Mouse (Mus musculus): ENCODE measurements at regions not wholly inside any gene's neighbourhood (a gene's known extent, or its start where the extent isn't known, plus 50 kb on each side); places are given as distances from the start of the nearest gene placed in this dataset.
A peak's percentile ranks its signal among the peaks of the same experiment; 100 is the strongest.

GRCm38 (mm10) chr13:45275391-45275790 is 114.2 kb upstream of the Mylip start:
- DNase-seq (ENCODE audit: low read depth, low spot score) = no peak

- no peak for DNase-seq (ENCODE audit: low read depth, low spot score)
These were observed 111.6 kb upstream of the Mylip start for GRCm38 (mm10) chr13:45277842-45278416.

- DNase-seq (ENCODE audit: low read depth, low spot score) = no peak
These were observed 108.4 kb upstream of the Mylip start for GRCm38 (mm10) chr13:45281106-45281505.

DNA sequence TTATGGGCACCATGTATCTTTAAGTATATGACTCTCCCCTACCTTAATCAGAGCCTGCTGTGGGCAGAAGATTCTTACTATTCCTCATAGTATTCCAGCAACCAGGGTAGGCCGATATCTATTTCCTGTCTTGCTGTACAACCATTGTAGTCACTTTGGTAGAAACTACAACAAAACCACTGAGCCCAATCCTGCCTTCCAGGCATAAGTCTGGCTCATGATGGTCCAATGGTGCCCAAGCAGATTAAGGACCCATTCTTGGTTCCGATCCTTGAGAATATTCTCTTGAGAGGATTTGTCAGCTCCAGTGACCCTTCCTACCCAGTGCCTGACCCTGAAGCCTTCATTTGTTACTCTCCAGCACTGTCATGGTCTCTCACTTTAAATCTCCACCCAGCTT is 102.9 kb upstream of the Mylip start:
- DNase-seq (ENCODE audit: low read depth, low spot score) = no peak

GRCm38 (mm10) chr13:45287217-45287616 is 102.3 kb upstream of the Mylip start:
- no peak for DNase-seq (ENCODE audit: low read depth, low spot score)

GRCm38 (mm10) chr13:45289976-45290375 is 99.6 kb upstream of the Mylip start:
- no peak for DNase-seq (ENCODE audit: low read depth, low spot score)

DNA sequence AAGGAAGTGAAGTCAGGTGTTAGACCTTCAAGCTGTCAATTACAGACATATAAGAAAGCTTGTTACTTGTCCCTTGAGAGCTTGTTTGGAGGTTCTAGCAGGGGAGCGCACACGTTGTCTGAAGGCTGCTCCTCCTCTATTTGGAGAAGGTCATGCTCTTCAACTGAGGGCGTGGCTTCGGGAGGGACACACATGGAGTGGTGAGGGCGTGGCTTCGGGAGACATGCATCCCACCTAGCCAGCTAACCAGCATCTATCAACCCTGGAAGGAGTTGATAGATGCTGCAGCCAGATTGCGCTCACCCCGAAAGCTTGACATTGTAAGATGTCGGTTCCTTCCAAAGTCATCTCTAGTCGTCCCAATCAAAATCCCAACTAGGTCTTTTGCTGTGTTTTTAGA is 94.9 kb upstream of the Mylip start:
- no peak for DNase-seq (ENCODE audit: low read depth, low spot score)

DNA sequence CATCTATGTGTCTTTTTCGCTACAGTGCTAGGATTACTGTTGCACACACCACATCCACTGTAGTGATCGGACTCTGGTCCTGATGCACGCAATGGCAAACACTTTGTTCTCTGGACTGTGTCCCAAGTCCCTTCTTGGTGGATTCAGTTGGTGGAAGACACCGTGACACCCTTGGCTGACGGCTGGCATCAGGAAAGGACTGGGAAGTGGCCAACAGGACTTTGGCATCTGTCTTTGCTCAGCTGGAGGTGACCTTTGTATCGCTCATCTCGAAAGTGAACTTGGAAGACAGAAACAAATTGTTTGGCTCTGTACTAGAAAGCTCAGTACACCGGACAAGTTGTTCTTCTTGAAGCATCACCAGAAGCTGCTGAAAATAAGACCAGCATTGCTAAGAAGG is 88.9 kb upstream of the Mylip start:
- no peak for DNase-seq (ENCODE audit: low read depth, low spot score)

DNA sequence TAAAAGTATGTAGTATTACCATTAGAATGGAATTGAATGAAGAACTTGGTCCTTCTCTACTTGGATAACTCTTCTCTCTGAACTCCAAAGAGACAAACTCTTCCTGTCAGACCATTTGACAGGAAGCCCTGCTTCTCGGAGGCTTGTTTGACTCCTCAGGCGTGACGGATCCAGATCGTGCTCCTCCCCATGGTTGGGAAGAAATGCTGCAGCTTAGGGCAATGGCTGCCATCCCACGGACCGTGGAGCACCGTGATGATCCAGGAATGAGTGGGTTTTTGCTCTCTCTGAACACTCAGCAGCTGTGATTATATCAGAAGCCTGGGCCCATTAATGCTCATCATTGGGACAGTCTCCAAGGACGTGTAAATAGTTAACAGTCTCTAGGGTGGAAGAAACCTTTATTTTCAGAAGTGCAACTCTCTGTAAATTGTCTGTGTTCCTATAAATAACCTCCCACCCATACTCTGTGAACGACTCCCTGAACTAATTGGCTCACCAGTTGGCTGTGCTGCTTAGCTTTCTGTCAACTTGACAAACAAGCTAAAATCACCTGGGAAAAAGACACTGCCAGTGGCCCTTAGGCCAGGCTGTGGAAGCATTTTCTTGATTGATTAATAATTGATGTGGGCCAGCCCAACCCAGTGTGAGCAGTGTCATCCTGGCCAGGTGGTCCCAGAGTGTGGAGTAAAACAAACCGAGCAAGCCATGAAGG is 88.2 kb upstream of the Mylip start:
- DNase-seq (ENCODE audit: low read depth, low spot score) = no peak

DNA sequence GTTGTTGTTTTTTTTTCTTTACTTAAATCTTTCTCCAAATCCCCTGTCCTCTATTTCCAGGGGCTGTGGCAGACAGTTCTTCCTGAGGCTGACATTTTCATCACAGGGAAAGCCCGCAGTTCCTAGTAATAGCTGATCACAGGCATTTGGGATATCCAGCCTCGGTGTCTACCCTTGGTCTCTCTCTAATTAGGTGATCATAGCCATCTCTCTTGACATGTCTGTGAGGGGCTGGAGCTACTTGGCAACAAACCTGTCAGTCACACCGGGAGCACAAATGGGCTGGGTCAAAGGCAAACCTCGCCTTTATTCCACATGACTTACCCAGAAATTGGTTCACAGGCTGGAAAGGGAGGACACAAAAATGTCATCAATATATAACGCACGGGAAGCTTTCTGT is 86.7 kb upstream of the Mylip start:
- DNase-seq (ENCODE audit: low read depth, low spot score) = no peak

GRCm38 (mm10) chr13:45306177-45306576 is 83.4 kb upstream of the Mylip start:
- DNase-seq (ENCODE audit: low read depth, low spot score) = peak; percentile 71

- DNase-seq (ENCODE audit: low read depth, low spot score) = no peak
These were observed 82.3 kb upstream of the Mylip start for GRCm38 (mm10) chr13:45307226-45307625.

DNA sequence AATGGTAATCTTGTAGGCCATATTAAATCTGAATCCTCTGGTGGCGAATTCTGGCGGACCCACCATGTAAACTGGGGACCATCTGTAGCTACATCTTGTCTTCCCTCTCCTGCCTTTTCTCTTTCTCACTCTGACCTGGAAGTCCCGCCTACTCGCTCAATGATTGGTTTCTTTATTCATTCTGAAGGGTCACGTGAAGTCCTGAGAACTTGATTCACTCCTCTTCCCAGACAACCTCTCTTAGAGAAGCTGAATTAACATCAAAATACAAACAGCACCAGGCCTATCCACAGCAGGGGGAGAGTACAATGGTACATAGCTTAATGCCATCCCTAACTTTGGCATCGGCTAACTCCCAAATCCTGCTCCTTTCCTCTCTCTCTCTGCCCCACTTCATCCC is 69.9 kb upstream of the Mylip start:
- DNase-seq (ENCODE audit: low read depth, low spot score) = no peak

DNA sequence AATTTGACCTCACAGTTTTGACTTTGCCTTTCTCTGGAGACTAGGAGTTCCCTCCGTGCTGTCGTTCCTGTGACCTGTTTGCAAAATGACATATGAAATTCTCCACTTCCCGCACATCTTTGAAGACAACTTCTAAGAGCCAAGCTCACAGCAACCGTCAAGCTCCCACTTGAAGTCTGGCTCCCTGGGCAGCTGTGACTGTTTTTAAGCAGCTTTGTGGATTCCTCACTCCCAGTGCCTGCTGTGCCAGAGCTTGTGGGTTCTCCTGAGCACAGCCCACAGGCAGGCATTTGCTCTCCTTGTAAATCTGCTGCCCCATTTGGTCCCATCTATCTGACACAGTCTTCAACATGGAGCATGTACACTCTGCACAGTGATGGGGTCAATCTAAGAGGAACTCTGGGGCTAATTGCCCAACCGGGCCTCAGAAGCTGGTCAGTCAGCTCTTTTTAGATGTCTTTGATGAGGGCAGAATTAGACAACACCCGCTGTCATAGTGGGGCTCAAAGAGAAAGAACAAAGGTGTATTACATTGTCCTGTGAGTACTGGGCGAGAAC is 63.7 kb upstream of the Mylip start:
- no peak for DNase-seq (ENCODE audit: low read depth, low spot score)

- no peak for DNase-seq (ENCODE audit: low read depth, low spot score)
These were observed 62.8 kb upstream of the Mylip start for GRCm38 (mm10) chr13:45326751-45327150.

DNA sequence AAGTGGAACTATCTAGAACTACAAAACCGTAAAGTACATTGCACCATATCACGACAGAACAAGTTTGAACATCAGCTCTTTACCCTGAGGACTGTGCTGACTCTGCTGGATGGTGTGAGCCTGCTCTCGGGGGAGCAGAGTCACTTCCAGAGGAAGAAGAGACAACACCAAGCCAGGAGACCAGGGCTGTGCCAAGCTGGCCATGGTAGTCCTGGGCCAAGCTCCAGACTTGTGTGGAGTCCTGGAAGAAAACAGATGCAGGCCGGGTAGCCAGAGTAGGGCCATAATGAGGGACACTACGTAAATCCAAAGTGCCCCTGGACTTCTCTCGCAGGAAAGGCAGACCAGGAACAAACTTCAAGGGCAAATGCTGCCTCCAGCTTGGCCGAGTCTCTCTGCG is 59.0 kb upstream of the Mylip start:
- DNase-seq (ENCODE audit: low read depth, low spot score) = no peak

DNA sequence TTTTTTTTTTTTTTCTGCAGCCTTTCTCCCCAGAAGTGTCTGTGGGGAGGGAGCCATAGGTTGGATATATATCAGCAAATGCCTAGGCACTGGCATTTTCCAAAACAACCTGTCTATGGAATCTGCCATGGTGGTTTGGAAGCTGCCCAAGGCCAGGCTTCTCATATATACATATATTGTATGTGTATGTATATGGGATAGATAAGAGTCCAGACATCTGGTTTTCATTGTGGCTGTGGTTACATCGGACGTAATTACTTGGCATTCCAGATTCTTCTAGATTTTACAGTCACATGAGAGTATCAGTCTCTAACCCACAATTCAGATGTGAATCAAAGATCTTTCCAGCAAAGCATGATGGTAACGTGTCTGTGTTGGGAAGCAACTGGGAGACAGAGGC is 57.5 kb upstream of the Mylip start:
- DNase-seq (ENCODE audit: low read depth, low spot score) = no peak

DNA sequence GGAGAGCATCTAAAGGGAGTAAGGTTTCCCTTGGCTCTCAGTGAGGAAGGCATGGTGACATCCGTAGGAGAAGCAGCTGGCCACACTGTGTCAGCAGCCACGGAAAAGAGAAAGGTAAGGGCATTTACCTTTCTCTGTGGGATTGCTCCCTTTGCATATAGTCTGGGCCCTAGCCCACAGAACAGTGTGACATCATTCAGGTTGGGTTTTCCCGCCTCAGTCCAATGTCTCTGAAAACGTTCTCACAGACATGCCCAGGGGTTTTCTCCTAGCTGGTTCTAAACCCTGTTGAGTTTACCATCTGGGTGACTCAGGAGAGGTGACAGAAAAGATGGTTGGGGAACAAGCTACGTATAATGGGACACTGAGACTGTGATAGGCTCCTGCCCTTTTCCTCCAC is 55.9 kb upstream of the Mylip start:
- DNase-seq (ENCODE audit: low read depth, low spot score) = no peak
